Mouse (Mus musculus) retina, embryonic 14.5 days (tissue): Measurements from ENCODE around the gene Nedd9.

Source experiments
- DNase-seq: peaks from one replicate; pipeline ENCODE4 v3.0.0-alpha.2; 2015; ENCODE audit warnings: low spot score

Gene Nedd9

GRCm38 (mm10) chr13:41410191-41411074, 76.7 kb downstream of the Nedd9 start:
- no peak for DNase-seq

GRCm38 (mm10) chr13:41409291-41409690, 77.9 kb downstream of the Nedd9 start:
- no peak for DNase-seq

- no peak for DNase-seq
Measured at GRCm38 (mm10) chr13:41408374-41408952, 78.7 kb downstream of the Nedd9 start.

- no peak for DNase-seq
Measured at GRCm38 (mm10) chr13:41405009-41405408, 82.2 kb downstream of the Nedd9 start.

- DNase-seq: no peak
Measured at GRCm38 (mm10) chr13:41403838-41404237, 83.3 kb downstream of the Nedd9 start.

- DNase-seq: no peak
Measured at GRCm38 (mm10) chr13:41402441-41403003, 84.6 kb downstream of the Nedd9 start.

GRCm38 (mm10) chr13:41401775-41402174, 85.4 kb downstream of the Nedd9 start:
- no peak for DNase-seq

GRCm38 (mm10) chr13:41400289-41400688, 86.9 kb downstream of the Nedd9 start:
- no peak for DNase-seq

- no peak for DNase-seq
Measured at GRCm38 (mm10) chr13:41392191-41392590, 95.0 kb downstream of the Nedd9 start.

- DNase-seq: no peak
Measured at GRCm38 (mm10) chr13:41390698-41391097, 96.5 kb downstream of the Nedd9 start.

- no peak for DNase-seq
Measured at GRCm38 (mm10) chr13:41386581-41386980, 100.6 kb downstream of the Nedd9 start.

- DNase-seq: no peak
Measured at GRCm38 (mm10) chr13:41384896-41385295, 102.3 kb downstream of the Nedd9 start.

GRCm38 (mm10) chr13:41382635-41383034, 104.5 kb downstream of the Nedd9 start:
- no peak for DNase-seq

GRCm38 (mm10) chr13:41381806-41382546, 105.2 kb downstream of the Nedd9 start:
- no peak for DNase-seq

- DNase-seq: no peak
Measured at GRCm38 (mm10) chr13:41381041-41381805, 105.9 kb downstream of the Nedd9 start.

- DNase-seq: no peak
Measured at GRCm38 (mm10) chr13:41379951-41380465, 107.2 kb downstream of the Nedd9 start.

GRCm38 (mm10) chr13:41378462-41378861, 108.7 kb downstream of the Nedd9 start:
- DNase-seq: no peak

GRCm38 (mm10) chr13:41377856-41378255, 109.3 kb downstream of the Nedd9 start:
- no peak for DNase-seq

- DNase-seq: peak; percentile 51
Measured at GRCm38 (mm10) chr13:41377011-41377431, 110.1 kb downstream of the Nedd9 start.

- no peak for DNase-seq
Measured at GRCm38 (mm10) chr13:41376111-41376510, 111.1 kb downstream of the Nedd9 start.

GRCm38 (mm10) chr13:41375696-41376095, 111.5 kb downstream of the Nedd9 start:
- no peak for DNase-seq
